Mouse (Mus musculus) Muller cell, postnatal 12 days (primary cell): ENCODE data around the gene Pdzd7.
A peak's percentile ranks its signal among the peaks of the same experiment; 100 is the strongest.
"Not testable (repeated sequence)": the region's sequence is repeated elsewhere in the genome, so short reads cannot be mapped to it uniquely, and the experiment has no call there.

Experiments
- DNase-seq: peaks from one replicate; pipeline ENCODE4 v3.0.0-alpha.2; 2015; ENCODE audit errors: inconsistent ontology term

The Pdzd7 gene

GRCm38 (mm10) chr19:45058113-45058839, 12.8 kb upstream of the Pdzd7 start:
- peak; percentile 98 for DNase-seq

- DNase-seq = no peak
Observed at GRCm38 (mm10) chr19:45057724-45058112, 12.2 kb upstream of the Pdzd7 start.

GRCm38 (mm10) chr19:45056908-45057698, 11.6 kb upstream of the Pdzd7 start:
- no peak for DNase-seq

- DNase-seq = peak; percentile 67
Observed at GRCm38 (mm10) chr19:45056364-45056763, 10.8 kb upstream of the Pdzd7 start.

GRCm38 (mm10) chr19:45054892-45055690, 9.6 kb upstream of the Pdzd7 start:
- peak; percentile 71 for DNase-seq

GRCm38 (mm10) chr19:45053451-45053850, 7.9 kb upstream of the Pdzd7 start:
- DNase-seq = no peak

- no peak for DNase-seq
Observed at GRCm38 (mm10) chr19:45049523-45049922, 4.0 kb upstream of the Pdzd7 start.

GRCm38 (mm10) chr19:45048644-45049365, 3.3 kb upstream of the Pdzd7 start:
- DNase-seq = no peak

GRCm38 (mm10) chr19:45047935-45048643, 2.6 kb upstream of the Pdzd7 start:
- DNase-seq = peak; percentile 92

GRCm38 (mm10) chr19:45047417-45047934, 2.0 kb upstream of the Pdzd7 start, which contains the start of gene Sfxn3:
Gene Sfxn3, plus strand, starts transcription at chr19:45047503.
- peak; percentile 99 for DNase-seq

GRCm38 (mm10) chr19:45046523-45047321, 1.2 kb upstream of the Pdzd7 start:
- DNase-seq = peak; percentile 92

GRCm38 (mm10) chr19:45045236-45045635, 281 bp downstream of the Pdzd7 start:
- DNase-seq = no peak

- no peak for DNase-seq
Observed at GRCm38 (mm10) chr19:45044389-45044927, 1.1 kb downstream of the Pdzd7 start.

- no peak for DNase-seq
Observed at GRCm38 (mm10) chr19:45040214-45040613, 5.3 kb downstream of the Pdzd7 start.

- not testable (repeated sequence) for DNase-seq
Observed at GRCm38 (mm10) chr19:45038198-45038597, 7.3 kb downstream of the Pdzd7 start.

GRCm38 (mm10) chr19:45036867-45037266, 8.7 kb downstream of the Pdzd7 start:
- peak; percentile 45 for DNase-seq

- DNase-seq = peak; percentile 62
Observed at GRCm38 (mm10) chr19:45032570-45033332, 12.8 kb downstream of the Pdzd7 start.

- DNase-seq = peak; percentile 73
Observed at GRCm38 (mm10) chr19:45031780-45032179, 13.7 kb downstream of the Pdzd7 start.
